Mouse (Mus musculus) midbrain, embryonic 14.5 days (tissue): ENCODE results near the gene Arl15. TPM values are rescaled to one million over a fixed set of nuclear protein-coding genes. Genes with fewer than 3 reads are reported as not detected.

Experiments
- ATAC-seq: fragments of 200-750 bp; cut with Nextera tagmentation; 2 replicates; pipeline ENCODE4 v1.8.0; 2017; ENCODE audit warnings: moderate number of reproducible peaks, moderate library complexity; ENCODE audit not compliant: low FRiP score, low TSS enrichment
- DNase-seq: peaks from one replicate; pipeline ENCODE4 v3.0.0-alpha.2; 2015
- H3K27ac ChIP-seq: fragments of 300-500 bp; sonication (generic); replicated peaks from 2 replicates; pipeline ENCODE4 v1.5.1; 2014; ENCODE audit warnings: mild to moderate bottlenecking, low read depth, low read length, moderate library complexity
- H3K27me3 ChIP-seq: fragments of 300-500 bp; sonication (generic); 2 replicates; pipeline ENCODE4 v1.6.1; 2014; ENCODE audit warnings: low read length, control low read depth, mixed read lengths; ENCODE audit not compliant: control insufficient read depth, insufficient read depth
- H3K36me3 ChIP-seq: fragments of 300-500 bp; sonication (generic); 2 replicates; pipeline ENCODE4 v1.6.1; 2014; ENCODE audit warnings: low read length, control low read depth; ENCODE audit not compliant: control insufficient read depth, insufficient read depth
- H3K4me1 ChIP-seq: fragments of 300-500 bp; sonication (generic); 2 replicates; pipeline ENCODE4 v1.6.1; 2014; ENCODE audit warnings: mild to moderate bottlenecking, antibody characterized with exemption, low read length, control low read depth; ENCODE audit not compliant: control insufficient read depth, insufficient read depth
- H3K4me2 ChIP-seq: fragments of 300-500 bp; sonication (generic); 2 replicates; pipeline ENCODE4 v1.6.1; 2014; ENCODE audit warnings: mild to moderate bottlenecking, low read length, moderate library complexity
- H3K4me3 ChIP-seq: fragments of 300-500 bp; sonication (generic); replicated peaks from 2 replicates; pipeline ENCODE4 v1.5.1; 2014; ENCODE audit warnings: low read depth, low read length
- H3K9ac ChIP-seq: fragments of 300-500 bp; sonication (generic); replicated peaks from 2 replicates; pipeline ENCODE4 v1.6.1; 2014; ENCODE audit warnings: mild to moderate bottlenecking, low read length, moderate library complexity
- H3K9me3 ChIP-seq: fragments of 300-500 bp; sonication (generic); 2 replicates; pipeline ENCODE4 v1.6.1; 2016; ENCODE audit warnings: low read length, control low read depth, mixed read lengths; ENCODE audit not compliant: control insufficient read depth
- WGBS: fragments of 180-500 bp; shearing (Covaris S2); extraction: QIAGEN DNeasy Blood & Tissue Kit; methylation state at CpG from one replicate; pipeline ENCODE4 v1.1.7; 2014; 5-methylcytosine and 5-hydroxymethylcytosine counted together
- polyA plus RNA-seq: library from polyadenylated mRNA; unstranded; fragments of >200 nt; fragmentation: Nextera tagmentation; extraction: Ambion mirVana; gene quantifications from 2 replicates; pipeline ENCODE4 v1.2.1, GENCODE M21; 2014

Gene Arl15
- polyA plus RNA-seq, 1 experiment from 2014 or later: 24.5 TPM

GRCm38 (mm10) chr13:113947546-113947945, 153.2 kb downstream of the Arl15 start:
- no peaks in the 10 kb centered on the region for H3K36me3 ChIP-seq
- H3K9me3 ChIP-seq: no peaks in the 10 kb centered on the region
- no peak overlapping the region for H3K4me3 ChIP-seq
- WGBS: 74% methylated on average over 4 of the region's 4 CpGs
- no peak overlapping the region for H3K4me2 ChIP-seq
- H3K27ac ChIP-seq: no peak overlapping the region
- H3K4me1 ChIP-seq: no peaks in the 10 kb centered on the region
- H3K9ac ChIP-seq: no peak overlapping the region
- DNase-seq (no peak), ATAC-seq (no peak)
- H3K27me3 ChIP-seq: no peaks in the 10 kb centered on the region

GRCm38 (mm10) chr13:113949708-113950107, 155.4 kb downstream of the Arl15 start:
- no peak for ATAC-seq
- H3K4me3 ChIP-seq: no peak overlapping the region
- no peak overlapping the region for H3K27ac ChIP-seq
- no peak overlapping the region for H3K9ac ChIP-seq
- H3K4me1 ChIP-seq: no peaks in the 10 kb centered on the region
- H3K27me3 ChIP-seq: no peaks in the 10 kb centered on the region
- H3K4me2 ChIP-seq: no peak overlapping the region
- H3K36me3 ChIP-seq: no peaks in the 10 kb centered on the region
- H3K9me3 ChIP-seq: no peaks in the 10 kb centered on the region
- 73% methylated on average over 5 of the region's 5 CpGs for WGBS
- no peak for DNase-seq

GRCm38 (mm10) chr13:113950131-113950530, 155.8 kb downstream of the Arl15 start:
- no peak overlapping the region for H3K4me2 ChIP-seq
- ATAC-seq (no peak), DNase-seq (no peak)
- no peaks in the 10 kb centered on the region for H3K27me3 ChIP-seq
- H3K9ac ChIP-seq: no peak overlapping the region
- H3K27ac ChIP-seq: no peak overlapping the region
- 91% methylated on average over 6 of the region's 6 CpGs for WGBS
- no peaks in the 10 kb centered on the region for H3K4me1 ChIP-seq
- no peaks in the 10 kb centered on the region for H3K9me3 ChIP-seq
- H3K4me3 ChIP-seq: no peak overlapping the region
- H3K36me3 ChIP-seq: no peaks in the 10 kb centered on the region

- ATAC-seq (no peak), DNase-seq (no peak)
- Histone ChIP-seq H3K4me1 (no peaks in the 10 kb centered on the region), H3K36me3 (no peaks in the 10 kb centered on the region), H3K4me3 (no peak overlapping the region), H3K4me2 (no peak overlapping the region), H3K27me3 (no peaks in the 10 kb centered on the region), H3K27ac (no peak overlapping the region), H3K9ac (no peak overlapping the region), H3K9me3 (no peaks in the 10 kb centered on the region)
- 87% methylated on average over 4 of the region's 4 CpGs for WGBS
Observed at GRCm38 (mm10) chr13:113957438-113957837, 163.1 kb downstream of the Arl15 start.

GRCm38 (mm10) chr13:113964945-113965344, 170.6 kb downstream of the Arl15 start:
- no peaks in the 10 kb centered on the region for H3K36me3 ChIP-seq
- H3K4me3 ChIP-seq: no peak overlapping the region
- WGBS: 91% methylated on average over 9 of the region's 9 CpGs
- no peak overlapping the region for H3K4me2 ChIP-seq
- H3K9ac ChIP-seq: no peak overlapping the region
- H3K9me3 ChIP-seq: no peaks in the 10 kb centered on the region
- H3K27me3 ChIP-seq: no peaks in the 10 kb centered on the region
- no peak overlapping the region for H3K27ac ChIP-seq
- ATAC-seq (no peak), DNase-seq (no peak)
- no peaks in the 10 kb centered on the region for H3K4me1 ChIP-seq

GRCm38 (mm10) chr13:113970706-113971105, 176.4 kb downstream of the Arl15 start:
- WGBS: 74% methylated on average over 5 of the region's 5 CpGs
- Histone ChIP-seq H3K36me3 (no peaks in the 10 kb centered on the region), H3K27ac (no peak overlapping the region), H3K4me1 (peaks cover 3% of the 10 kb centered on the region; the same call in 1 of the 2 replicates), H3K4me3 (no peak overlapping the region), H3K27me3 (no peaks in the 10 kb centered on the region), H3K4me2 (no peak overlapping the region), H3K9ac (no peak overlapping the region), H3K9me3 (no peaks in the 10 kb centered on the region)
- DNase-seq (no peak), ATAC-seq (no peak)

- 96% methylated on average over 7 of the region's 7 CpGs for WGBS
Observed at GRCm38 (mm10) chr13:113972401-113972800, 178.1 kb downstream of the Arl15 start.

GRCm38 (mm10) chr13:113974866-113975265, 180.6 kb downstream of the Arl15 start:
- H3K27me3 ChIP-seq: no peaks in the 10 kb centered on the region
- no peaks in the 10 kb centered on the region for H3K9me3 ChIP-seq
- no peak overlapping the region for H3K9ac ChIP-seq
- H3K36me3 ChIP-seq: no peaks in the 10 kb centered on the region
- H3K27ac ChIP-seq: no peak overlapping the region
- no peak overlapping the region for H3K4me3 ChIP-seq
- ATAC-seq (no peak), DNase-seq (no peak)
- H3K4me2 ChIP-seq: no peak overlapping the region
- WGBS: 89% methylated on average over 1 of the region's 1 CpGs
- peaks cover 4% of the 10 kb centered on the region; the same call in 1 of the 2 replicates for H3K4me1 ChIP-seq

More at GRCm38 (mm10) chr13:113972401-113972800, 178.1 kb downstream of the Arl15 start:
- Histone ChIP-seq H3K4me2 (no peak overlapping the region), H3K27ac (no peak overlapping the region), H3K9me3 (no peaks in the 10 kb centered on the region), H3K27me3 (no peaks in the 10 kb centered on the region), H3K4me1 (peaks cover 4% of the 10 kb centered on the region; the same call in 1 of the 2 replicates), H3K36me3 (no peaks in the 10 kb centered on the region), H3K9ac (no peak overlapping the region), H3K4me3 (no peak overlapping the region)
- no peak for DNase-seq
- ATAC-seq: no peak

- Histone ChIP-seq H3K4me2 (peak overlapping the region; percentile 20; the same call in 1 of the 2 replicates), H3K9ac (no peak overlapping the region), H3K4me3 (no peak overlapping the region), H3K4me1 (peaks cover 4% of the 10 kb centered on the region; the same call in 1 of the 2 replicates), H3K27me3 (peaks cover 3% of the 10 kb centered on the region; the same call in 1 of the 2 replicates), H3K27ac (no peak overlapping the region), H3K9me3 (no peaks in the 10 kb centered on the region), H3K36me3 (no peaks in the 10 kb centered on the region)
- WGBS: 6% methylated on average over 6 of the region's 6 CpGs
- DNase-seq (peak; percentile 36), ATAC-seq (no peak)
Observed at GRCm38 (mm10) chr13:113975722-113976121, 181.4 kb downstream of the Arl15 start.
